Mouse (Mus musculus) cerebellum, adult 2 months (tissue): Measurements from ENCODE around the gene Ift57.

ENCODE experiments used
- CTCF ChIP-seq: fragments of 200-500 bp; IDR thresholded peaks from 2 replicates; pipeline ENCODE4 v1.5.1; 2011; ENCODE audit warnings: low read depth, mild to moderate bottlenecking, control low read depth, low read length, moderate library complexity, borderline replicate concordance; ENCODE audit not compliant: insufficient read depth
- POLR2A ChIP-seq: fragments of 200-500 bp; IDR thresholded peaks from 2 replicates; pipeline ENCODE4 v1.6.1; 2011; ENCODE audit warnings: low read length, control low read depth, borderline replicate concordance; ENCODE audit not compliant: insufficient read depth

DNA sequence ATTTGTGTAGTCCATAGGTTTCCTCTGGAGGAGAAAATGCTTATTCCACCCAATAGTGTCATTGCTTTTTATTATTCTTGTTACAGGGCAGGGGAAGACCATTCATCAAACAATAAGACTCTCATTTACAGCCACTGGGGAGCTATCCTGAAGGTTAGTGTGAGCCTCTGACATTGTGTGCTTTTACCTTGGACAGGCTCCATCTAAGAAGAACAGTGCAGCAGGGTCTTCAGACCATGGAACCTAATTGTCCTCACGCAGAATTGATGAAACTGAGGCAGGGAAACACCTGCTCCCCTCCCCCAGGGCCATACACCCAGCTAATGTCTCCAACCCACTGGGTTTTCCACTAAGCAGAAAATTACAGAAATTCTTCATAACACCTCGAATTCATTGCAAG, 104.0 kb downstream of the Ift57 start:
- TF ChIP-seq CTCF = no peak
- TF ChIP-seq POLR2A = no peak
